Mouse (Mus musculus) liver, embryonic 15.5 days (tissue): ENCODE measurements at regions not wholly inside any gene's neighbourhood (a gene's known extent, or its start where the extent isn't known, plus 50 kb on each side); places are given as distances from the start of the nearest gene placed in this dataset.
"Not testable (repeated sequence)": the region's sequence is repeated elsewhere in the genome, so short reads cannot be mapped to it uniquely, and the experiment has no call there.

Source experiments
- ATAC-seq: fragments of 200-750 bp; cut with Nextera tagmentation; 2 replicates; pipeline ENCODE4 v1.8.0; 2017; ENCODE audit warnings: moderate number of reproducible peaks, mild to moderate bottlenecking, moderate library complexity; ENCODE audit not compliant: insufficient read depth
- H3K27ac ChIP-seq: fragments of 300-500 bp; sonication (generic); replicated peaks from 2 replicates; pipeline ENCODE4 v1.5.1; 2015; ENCODE audit warnings: mild to moderate bottlenecking, inconsistent platforms
- H3K27me3 ChIP-seq: fragments of 300-500 bp; sonication (generic); 2 replicates; pipeline ENCODE4 v1.6.1; 2015; ENCODE audit warnings: mild to moderate bottlenecking, inconsistent platforms
- H3K36me3 ChIP-seq: fragments of 300-500 bp; sonication (generic); replicated peaks from 2 replicates; pipeline ENCODE4 v1.6.1; 2015; ENCODE audit warnings: moderate library complexity, mild to moderate bottlenecking, inconsistent platforms
- H3K4me1 ChIP-seq: fragments of 300-500 bp; sonication (generic); replicated peaks from 2 replicates; pipeline ENCODE4 v1.6.1; 2015; ENCODE audit warnings: inconsistent platforms
- H3K4me2 ChIP-seq: fragments of 300-500 bp; sonication (generic); 2 replicates; pipeline ENCODE4 v1.6.1; 2015; ENCODE audit warnings: moderate library complexity, mild to moderate bottlenecking, inconsistent platforms
- H3K4me3 ChIP-seq: fragments of 300-500 bp; sonication (generic); replicated peaks from 2 replicates; pipeline ENCODE4 v1.5.1; 2015; ENCODE audit warnings: mild to moderate bottlenecking, inconsistent platforms
- H3K9ac ChIP-seq: fragments of 300-500 bp; sonication (generic); 2 replicates; pipeline ENCODE4 v1.6.1; 2015; ENCODE audit warnings: moderate library complexity, mild to moderate bottlenecking, inconsistent platforms
- H3K9me3 ChIP-seq: fragments of 300-500 bp; sonication (generic); replicated peaks from 2 replicates; pipeline ENCODE4 v1.6.1; 2016; ENCODE audit warnings: inconsistent platforms
- WGBS: fragments of 180-500 bp; shearing (Covaris S2); methylation state at CpG from one replicate; pipeline ENCODE4 v1.1.7; 2015; ENCODE audit warnings: mixed read lengths; ENCODE audit not compliant: insufficient replicate concordance; 5-methylcytosine and 5-hydroxymethylcytosine counted together

DNA sequence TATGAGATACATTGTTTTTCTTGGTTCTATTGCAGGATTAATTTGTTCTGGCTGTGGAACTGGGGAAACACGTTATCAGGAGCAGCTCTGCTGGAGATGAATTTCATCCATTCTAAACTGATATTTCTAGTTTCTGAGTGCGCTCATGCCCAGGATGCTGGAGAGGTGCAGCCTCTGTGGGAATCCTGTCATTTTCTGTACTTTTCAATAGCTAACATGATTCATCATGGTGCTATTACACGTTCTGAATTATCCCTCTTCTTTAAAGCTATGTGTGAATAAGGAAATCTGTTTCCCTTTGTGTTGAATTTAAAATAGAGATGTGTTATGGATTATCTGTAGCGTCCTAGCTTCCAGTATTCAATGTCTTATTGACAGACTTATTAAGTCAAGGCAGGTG, 174.8 kb upstream of the Frmd6 start:
- Histone ChIP-seq H3K4me2 (no peak overlapping the region), H3K4me1 (no peaks in the 10 kb centered on the region), H3K9me3 (no peaks in the 10 kb centered on the region), H3K36me3 (no peaks in the 10 kb centered on the region), H3K9ac (no peak overlapping the region), H3K4me3 (no peak overlapping the region), H3K27me3 (no peaks in the 10 kb centered on the region), H3K27ac (no peak overlapping the region)
- 55% methylated on average over 4 of the region's 4 CpGs for WGBS
- no peak for ATAC-seq

DNA sequence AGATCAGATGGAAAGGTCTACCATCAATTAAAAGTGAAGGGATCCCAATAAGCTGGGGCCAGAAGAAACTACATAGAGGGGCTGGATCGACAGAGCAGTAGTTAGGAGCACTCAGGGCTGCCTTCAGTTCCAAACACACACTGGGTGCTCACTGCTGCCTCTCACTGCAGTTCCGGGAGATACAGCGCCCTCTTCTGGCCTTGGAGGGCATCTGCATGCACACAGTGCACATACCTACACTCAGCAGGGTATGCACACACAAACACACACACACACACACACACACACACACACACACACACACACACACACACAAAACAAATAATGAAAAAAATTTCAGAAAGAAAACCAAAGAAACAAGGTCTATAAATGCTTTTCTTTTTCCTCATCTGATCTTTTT, 172.6 kb upstream of the Frmd6 start:
- Histone ChIP-seq H3K27me3 (no peaks in the 10 kb centered on the region), H3K4me1 (no peaks in the 10 kb centered on the region), H3K27ac (no peak overlapping the region), H3K36me3 (no peaks in the 10 kb centered on the region), H3K4me2 (no peak overlapping the region), H3K9me3 (no peaks in the 10 kb centered on the region), H3K9ac (no peak overlapping the region), H3K4me3 (no peak overlapping the region)
- 72% methylated on average over 3 of the region's 3 CpGs for WGBS
- ATAC-seq: no peak

DNA sequence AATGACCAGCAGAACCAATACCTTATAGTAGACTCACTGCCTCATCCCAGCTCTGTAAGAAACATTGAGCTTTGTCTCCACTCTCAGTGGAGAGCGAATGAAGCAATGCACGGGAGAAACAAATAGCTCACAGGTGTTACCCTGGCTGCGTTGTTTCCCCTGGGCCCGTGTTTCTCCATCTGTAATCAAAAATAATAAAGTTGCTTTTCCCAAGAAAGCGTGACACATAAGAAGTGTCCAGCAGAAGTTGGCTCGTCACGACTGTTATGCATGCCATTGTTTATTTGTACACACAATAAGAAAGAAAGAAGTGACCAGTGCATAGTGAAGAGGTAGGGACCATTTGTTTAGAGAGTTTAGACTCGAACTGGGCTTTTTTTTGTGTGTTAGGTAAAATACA, 171.3 kb upstream of the Frmd6 start:
- Histone ChIP-seq H3K36me3 (no peaks in the 10 kb centered on the region), H3K9ac (no peak overlapping the region), H3K27me3 (no peaks in the 10 kb centered on the region), H3K4me2 (no peak overlapping the region), H3K4me3 (no peak overlapping the region), H3K9me3 (no peaks in the 10 kb centered on the region), H3K27ac (no peak overlapping the region), H3K4me1 (no peaks in the 10 kb centered on the region)
- WGBS: 66% methylated on average over 8 of the region's 8 CpGs
- no peak for ATAC-seq

DNA sequence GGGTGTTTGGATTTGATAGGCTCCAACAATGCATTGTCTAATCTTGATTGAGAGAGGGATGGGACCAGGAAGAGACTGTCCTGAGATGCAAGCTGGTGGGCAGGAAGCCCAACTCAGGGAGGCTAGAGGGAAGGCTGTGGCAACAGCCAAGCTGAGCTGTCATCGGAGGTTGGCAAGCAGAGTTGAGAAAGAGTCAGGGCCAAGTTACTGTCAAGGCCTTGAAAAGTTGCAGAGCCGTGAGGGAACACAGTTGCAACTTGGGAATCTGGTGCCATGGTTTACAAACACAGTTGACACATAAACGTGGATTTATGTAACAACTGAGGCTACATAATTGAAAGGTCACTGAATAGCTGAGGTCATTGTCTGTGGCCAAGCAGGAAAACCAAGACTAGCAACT, 170.8 kb upstream of the Frmd6 start:
- Histone ChIP-seq H3K36me3 (no peaks in the 10 kb centered on the region), H3K9ac (no peak overlapping the region), H3K4me3 (no peak overlapping the region), H3K9me3 (no peaks in the 10 kb centered on the region), H3K4me1 (no peaks in the 10 kb centered on the region), H3K27ac (no peak overlapping the region), H3K27me3 (no peaks in the 10 kb centered on the region), H3K4me2 (no peak overlapping the region)
- WGBS: 48% methylated on average over 3 of the region's 3 CpGs
- ATAC-seq: no peak

DNA sequence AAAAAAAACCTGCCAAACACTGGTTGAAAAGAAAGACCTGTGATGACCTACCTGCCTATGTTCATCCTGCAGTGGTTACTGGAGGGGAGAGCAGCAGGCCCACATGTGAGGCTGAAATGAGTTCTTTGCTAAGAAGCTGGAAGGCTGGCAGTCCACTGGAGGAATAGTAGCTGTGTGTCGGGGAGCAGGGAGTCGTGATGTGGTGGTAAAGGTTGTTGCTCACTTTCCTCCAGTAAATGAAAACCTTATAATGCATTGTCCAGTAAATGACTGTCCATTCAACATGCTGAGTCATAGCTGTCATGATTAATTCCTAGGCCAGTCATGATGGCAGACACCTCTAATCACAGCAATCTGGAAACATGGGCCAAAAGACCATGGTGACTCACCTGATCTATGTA, 169.9 kb upstream of the Frmd6 start:
- no peak for ATAC-seq
- no peak overlapping the region for H3K4me3 ChIP-seq
- H3K9me3 ChIP-seq: no peaks in the 10 kb centered on the region
- no peaks in the 10 kb centered on the region for H3K4me1 ChIP-seq
- H3K9ac ChIP-seq: no peak overlapping the region
- 54% methylated on average over 2 of the region's 2 CpGs for WGBS
- H3K27ac ChIP-seq: no peak overlapping the region
- no peak overlapping the region for H3K4me2 ChIP-seq
- H3K36me3 ChIP-seq: no peaks in the 10 kb centered on the region
- H3K27me3 ChIP-seq: no peaks in the 10 kb centered on the region

DNA sequence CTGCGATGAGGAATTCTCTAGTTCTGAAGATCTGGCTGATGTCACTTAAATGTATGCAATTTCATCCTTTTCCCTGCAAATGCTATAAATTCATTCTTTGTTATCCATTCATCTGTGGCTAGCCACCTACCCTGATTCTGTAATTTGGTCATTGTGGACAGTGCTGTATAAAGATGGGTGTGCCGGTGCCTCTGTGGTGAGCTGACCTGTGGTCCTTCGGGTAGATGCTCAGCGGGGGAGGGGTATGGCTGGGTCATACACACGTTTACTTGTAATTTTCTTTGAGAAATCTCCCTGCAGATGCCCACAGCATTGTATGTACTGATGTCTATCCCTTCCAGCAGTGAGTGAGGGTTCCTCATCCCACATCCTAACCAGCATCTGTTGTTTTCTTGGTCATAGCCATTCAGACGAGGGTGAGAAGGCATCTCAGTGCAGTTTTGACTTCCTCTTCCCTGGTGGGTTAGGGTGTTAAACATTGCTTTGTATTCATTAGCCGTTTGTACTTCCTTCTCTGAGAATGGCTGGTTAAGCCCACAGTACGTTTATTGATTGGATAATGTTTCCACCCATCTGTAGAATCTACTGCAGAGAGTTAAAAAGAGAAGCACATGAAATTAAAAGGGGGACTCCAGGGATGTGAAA, 169.3 kb upstream of the Frmd6 start:
- no peak overlapping the region for H3K27ac ChIP-seq
- 41% methylated on average over 8 of the region's 8 CpGs for WGBS
- H3K4me3 ChIP-seq: no peak overlapping the region
- H3K27me3 ChIP-seq: no peaks in the 10 kb centered on the region
- ATAC-seq: no peak
- no peaks in the 10 kb centered on the region for H3K9me3 ChIP-seq
- no peaks in the 10 kb centered on the region for H3K36me3 ChIP-seq
- H3K4me1 ChIP-seq: no peaks in the 10 kb centered on the region
- H3K9ac ChIP-seq: no peak overlapping the region
- no peak overlapping the region for H3K4me2 ChIP-seq

DNA sequence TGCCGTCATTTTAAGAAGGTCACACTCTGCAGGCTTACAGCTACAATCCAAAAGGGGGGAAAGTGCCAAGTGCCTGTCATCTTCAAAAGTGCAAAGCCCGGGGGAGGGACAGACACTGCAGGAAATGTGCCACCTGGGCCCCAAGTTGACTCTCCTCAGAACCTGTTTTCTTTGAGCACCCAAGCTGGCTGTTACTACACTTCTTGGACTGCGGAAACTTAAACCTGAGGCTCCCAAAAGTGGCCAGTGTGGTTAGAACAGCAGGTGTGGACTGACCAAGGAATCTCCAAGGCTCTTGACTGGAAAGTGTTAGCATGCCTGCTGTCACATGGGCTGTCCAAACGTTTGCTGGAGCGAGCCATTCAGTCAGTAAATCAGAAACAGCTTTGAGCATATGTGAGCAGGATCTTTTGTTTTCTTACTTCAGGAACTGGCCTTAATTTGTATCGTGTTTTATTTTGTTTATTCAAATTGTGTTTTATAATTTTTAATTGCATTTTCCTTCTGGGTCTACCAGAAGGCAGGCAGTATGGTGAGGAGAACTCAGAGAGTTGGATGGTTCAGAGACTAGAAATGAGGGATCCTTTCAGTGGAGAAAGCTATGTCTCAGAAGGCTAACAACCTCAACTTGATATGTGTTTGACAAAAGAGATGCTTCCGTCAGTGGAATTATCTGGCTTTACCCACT, 168.4 kb upstream of the Frmd6 start:
- no peak for ATAC-seq
- WGBS: 50% methylated on average over 7 of the region's 7 CpGs
- Histone ChIP-seq H3K36me3 (no peaks in the 10 kb centered on the region), H3K9me3 (no peaks in the 10 kb centered on the region), H3K4me2 (no peak overlapping the region), H3K4me1 (no peaks in the 10 kb centered on the region), H3K27ac (no peak overlapping the region), H3K9ac (no peak overlapping the region), H3K4me3 (no peak overlapping the region), H3K27me3 (no peaks in the 10 kb centered on the region)

DNA sequence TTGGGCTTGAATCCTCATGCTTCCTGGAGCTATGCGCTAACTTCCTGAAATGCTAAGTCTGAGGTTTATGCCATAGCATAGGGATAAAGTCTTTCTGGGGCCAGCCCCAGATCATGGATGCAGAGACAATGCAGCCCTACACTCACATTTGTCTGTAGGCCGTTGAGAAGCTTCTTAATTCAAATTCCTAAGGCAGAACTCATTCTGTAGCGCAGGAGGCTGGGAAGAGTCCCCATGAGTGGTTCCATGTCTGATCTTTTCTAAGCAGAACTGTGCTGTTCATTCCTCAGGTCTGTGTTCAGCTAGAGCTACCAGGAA, 167.9 kb upstream of the Frmd6 start:
- H3K9ac ChIP-seq: no peak overlapping the region
- 55% methylated on average over 3 of the region's 3 CpGs for WGBS
- H3K27me3 ChIP-seq: no peaks in the 10 kb centered on the region
- H3K4me1 ChIP-seq: no peaks in the 10 kb centered on the region
- no peaks in the 10 kb centered on the region for H3K36me3 ChIP-seq
- no peak overlapping the region for H3K27ac ChIP-seq
- no peaks in the 10 kb centered on the region for H3K9me3 ChIP-seq
- no peak overlapping the region for H3K4me3 ChIP-seq
- H3K4me2 ChIP-seq: no peak overlapping the region
- ATAC-seq: no peak

DNA sequence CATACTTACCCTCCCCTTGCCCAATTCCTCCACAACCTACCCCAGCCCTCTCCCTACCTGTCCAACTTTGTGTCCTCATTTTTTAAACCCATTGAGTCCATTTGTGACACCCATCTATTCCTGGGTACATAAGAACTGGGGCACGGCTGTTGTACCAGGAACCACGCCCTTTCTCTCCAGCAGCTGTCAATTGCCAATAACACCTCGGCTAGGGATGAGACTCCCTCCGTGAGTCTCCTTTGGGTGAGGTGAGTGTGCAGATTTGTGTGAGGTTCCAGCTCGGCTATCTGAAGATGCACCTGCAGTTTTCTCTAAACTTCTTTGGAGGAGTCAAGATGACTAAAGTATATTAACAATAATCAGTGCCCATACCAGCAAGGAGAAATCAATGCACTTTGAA, 167.2 kb upstream of the Frmd6 start:
- no peaks in the 10 kb centered on the region for H3K4me1 ChIP-seq
- no peaks in the 10 kb centered on the region for H3K27me3 ChIP-seq
- no peaks in the 10 kb centered on the region for H3K36me3 ChIP-seq
- no peak overlapping the region for H3K9ac ChIP-seq
- H3K4me2 ChIP-seq: no peak overlapping the region
- H3K9me3 ChIP-seq: no peaks in the 10 kb centered on the region
- no peak for ATAC-seq
- H3K27ac ChIP-seq: no peak overlapping the region
- 57% methylated on average over 5 of the region's 5 CpGs for WGBS
- H3K4me3 ChIP-seq: no peak overlapping the region

DNA sequence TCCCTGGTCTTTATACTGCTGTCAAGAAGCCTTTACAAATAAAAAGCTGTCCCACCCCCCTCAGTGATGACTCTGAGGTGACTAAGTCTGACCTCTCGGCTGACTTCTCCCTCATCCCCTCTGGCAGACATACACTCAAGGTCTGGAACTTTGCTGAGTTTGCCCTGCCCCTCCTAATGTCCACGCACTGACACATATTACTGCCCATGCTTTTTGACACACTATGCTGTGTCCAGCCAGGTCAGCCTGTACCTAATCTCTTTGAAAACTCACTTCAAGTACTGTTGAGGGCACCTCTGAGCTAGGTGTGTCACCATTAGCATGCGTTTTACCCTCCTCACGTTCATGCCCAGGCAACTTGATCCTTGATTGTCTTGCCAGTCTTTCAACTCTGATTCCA, 164.9 kb upstream of the Frmd6 start:
- H3K27ac ChIP-seq: no peak overlapping the region
- H3K4me1 ChIP-seq: no peaks in the 10 kb centered on the region
- WGBS: 61% methylated on average over 4 of the region's 4 CpGs
- ATAC-seq: no peak
- no peaks in the 10 kb centered on the region for H3K27me3 ChIP-seq
- no peak overlapping the region for H3K4me3 ChIP-seq
- no peaks in the 10 kb centered on the region for H3K36me3 ChIP-seq
- no peak overlapping the region for H3K4me2 ChIP-seq
- H3K9me3 ChIP-seq: no peaks in the 10 kb centered on the region
- no peak overlapping the region for H3K9ac ChIP-seq

DNA sequence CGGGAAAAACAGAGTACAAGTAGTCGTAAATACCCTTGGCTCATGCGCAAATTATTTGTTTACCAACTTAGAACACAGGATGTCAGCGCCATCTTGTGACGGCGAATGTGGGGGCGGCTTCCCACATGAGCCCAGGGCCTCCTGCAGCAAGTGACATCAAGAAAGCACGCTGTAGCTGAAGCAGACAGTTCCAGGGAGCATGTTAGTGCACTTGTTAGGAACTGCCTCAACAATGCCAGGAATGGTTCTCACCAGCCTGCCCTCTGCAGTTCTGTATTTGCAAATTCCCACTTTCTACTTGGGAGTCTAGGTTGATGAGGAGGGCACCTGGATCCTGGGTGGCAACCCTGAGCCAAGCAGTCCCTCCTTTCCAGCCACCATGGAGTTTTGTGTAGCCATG, 157.2 kb upstream of the Frmd6 start:
- H3K9me3 ChIP-seq, H3K27me3 ChIP-seq, H3K9ac ChIP-seq, H3K27ac ChIP-seq, H3K4me2 ChIP-seq, H3K4me1 ChIP-seq, H3K36me3 ChIP-seq, ATAC-seq, H3K4me3 ChIP-seq: not testable (repeated sequence)
- WGBS: 78% methylated on average over 7 of the region's 8 CpGs

DNA sequence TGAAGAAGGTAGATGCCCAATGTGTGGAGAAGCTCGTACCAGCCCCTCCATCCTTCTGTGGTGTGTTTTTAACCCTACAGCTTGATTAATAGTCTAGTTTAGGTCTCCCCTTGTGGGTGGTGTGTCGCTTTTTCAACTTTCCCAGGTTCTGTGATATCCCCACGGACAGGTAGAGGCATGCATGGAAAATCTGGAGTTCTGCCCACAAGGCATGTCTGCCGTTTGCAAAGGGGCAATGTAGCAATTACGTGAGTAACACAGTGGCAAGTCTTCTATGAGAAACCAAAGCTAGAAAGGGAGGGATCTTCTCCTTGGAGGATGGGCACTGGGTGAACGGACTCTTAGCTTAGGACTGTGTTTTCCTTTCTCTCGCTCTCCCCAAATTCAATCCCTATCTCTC, 153.2 kb upstream of the Frmd6 start:
- no peak overlapping the region for H3K27ac ChIP-seq

More for the DNA sequence above, 153.2 kb upstream of the Frmd6 start:
- no peaks in the 10 kb centered on the region for H3K36me3 ChIP-seq
- no peak for ATAC-seq
- H3K9me3 ChIP-seq: no peaks in the 10 kb centered on the region
- no peak overlapping the region for H3K4me3 ChIP-seq
- H3K9ac ChIP-seq: no peak overlapping the region
- H3K4me1 ChIP-seq: no peaks in the 10 kb centered on the region
- no peak overlapping the region for H3K4me2 ChIP-seq
- H3K27me3 ChIP-seq: no peaks in the 10 kb centered on the region
- 68% methylated on average over 7 of the region's 7 CpGs for WGBS
